Mouse (Mus musculus) liver, adult 2 months (tissue): ENCODE measurements around the gene Chit1. TPM values are rescaled to one million over a fixed set of nuclear protein-coding genes. Genes with fewer than 3 reads are reported as not detected.

Experiments used
- DNase-seq: peaks from one replicate; pipeline ENCODE4 v3.0.0-alpha.2; 2011; ENCODE audit warnings: low read depth, low spot score; ENCODE audit errors: extremely low read depth
- H3K27ac ChIP-seq: fragments of 200-500 bp; replicated peaks from 2 replicates; pipeline ENCODE4 v1.5.1; 2012; ENCODE audit warnings: low read depth, mild to moderate bottlenecking, control low read depth, inconsistent platforms, low read length; ENCODE audit not compliant: insufficient read depth
- H3K27me3 ChIP-seq: fragments of 200-500 bp; 2 replicates; pipeline ENCODE4 v1.6.1; 2012; ENCODE audit warnings: mild to moderate bottlenecking, moderate library complexity, low read length, inconsistent platforms; ENCODE audit not compliant: control insufficient read depth, insufficient read depth
- H3K36me3 ChIP-seq: fragments of 200-500 bp; 2 replicates; pipeline ENCODE4 v1.6.1; 2012; ENCODE audit warnings: low read length, inconsistent platforms; ENCODE audit not compliant: control insufficient read depth, insufficient read depth
- H3K4me1 ChIP-seq: fragments of 200-500 bp; 2 replicates; pipeline ENCODE4 v1.6.1; 2011; ENCODE audit warnings: low read length; ENCODE audit not compliant: control insufficient read depth, insufficient read depth
- H3K4me3 ChIP-seq: fragments of 200-500 bp; 2 replicates; pipeline ENCODE4 v1.5.1; 2011; ENCODE audit warnings: low read depth, mild to moderate bottlenecking, control low read depth, low read length, moderate library complexity; ENCODE audit not compliant: insufficient read depth
- H3K79me2 ChIP-seq: fragments of 200-500 bp; 2 replicates; pipeline ENCODE4 v1.6.1; 2012; ENCODE audit warnings: inconsistent platforms, mild to moderate bottlenecking, low read length, moderate library complexity; ENCODE audit not compliant: control insufficient read depth, insufficient read depth
- H3K9ac ChIP-seq: fragments of 200-500 bp; 2 replicates; pipeline ENCODE4 v1.6.1; 2012; ENCODE audit warnings: low read depth, mild to moderate bottlenecking, control low read depth, inconsistent platforms, low read length
- CTCF ChIP-seq: fragments of 200-500 bp; IDR thresholded peaks from 2 replicates; pipeline ENCODE4 v1.5.1; 2011; ENCODE audit warnings: low read depth, low read length, control low read depth
- POLR2A ChIP-seq: fragments of 200-500 bp; IDR thresholded peaks from 2 replicates; pipeline ENCODE4 v1.6.1; 2011; ENCODE audit warnings: low read length, control low read depth; ENCODE audit not compliant: insufficient read depth; ENCODE audit errors: extremely low read depth
- WGBS: fragments of 180-500 bp; shearing (Covaris S2); methylation state at CpG from one replicate; pipeline ENCODE4 v1.1.7; 2018; 5-methylcytosine and 5-hydroxymethylcytosine counted together
- polyA plus RNA-seq: library from polyadenylated mRNA; depleted of rRNA; stranded (reverse); fragments of >200 nt; gene quantifications from 2 replicates; pipeline ENCODE4 v1.2.3, GENCODE M21; 2012
- total RNA-seq: library from RNA; depleted of rRNA; stranded (reverse); fragments of >200 nt; gene quantifications from 2 replicates; pipeline ENCODE4 v1.2.3, GENCODE M21; 2014

Gene Chit1
- total and polyA plus RNA-seq, 2 experiments = not detected

DNA sequence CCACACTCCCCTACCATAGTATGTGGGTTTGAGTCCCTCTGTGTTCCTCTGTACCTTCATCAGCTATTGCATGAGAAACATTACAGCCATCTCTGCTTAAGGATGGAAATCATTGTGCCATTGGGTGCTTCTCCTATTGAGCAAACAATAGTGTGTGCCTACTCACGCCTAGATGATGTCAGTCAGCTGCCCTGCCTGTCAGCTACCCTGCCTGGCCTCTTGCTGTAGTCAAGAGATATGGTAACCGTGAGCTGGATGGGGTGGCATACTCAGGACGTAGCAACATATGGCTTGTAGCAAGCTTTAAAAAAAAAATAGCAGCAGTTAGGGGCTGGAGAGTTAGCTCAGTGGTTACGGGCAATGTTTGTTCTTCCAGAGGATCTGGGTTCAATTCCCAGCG lies 593 bp upstream of the Chit1 start:
- no peaks in the 10 kb centered on the region for H3K4me1 ChIP-seq
- H3K27me3 ChIP-seq = no peaks in the 10 kb centered on the region
- DNase-seq = no peak
- H3K79me2 ChIP-seq = no peaks in the 10 kb centered on the region
- no peak overlapping the region for H3K4me3 ChIP-seq
- H3K36me3 ChIP-seq = no peaks in the 10 kb centered on the region
- WGBS = 80% methylated on average over 5 of the region's 5 CpGs
- no peak overlapping the region for H3K27ac ChIP-seq
- H3K9ac ChIP-seq = no peak overlapping the region
- TF ChIP-seq CTCF (no peak), POLR2A (no peak)

DNA sequence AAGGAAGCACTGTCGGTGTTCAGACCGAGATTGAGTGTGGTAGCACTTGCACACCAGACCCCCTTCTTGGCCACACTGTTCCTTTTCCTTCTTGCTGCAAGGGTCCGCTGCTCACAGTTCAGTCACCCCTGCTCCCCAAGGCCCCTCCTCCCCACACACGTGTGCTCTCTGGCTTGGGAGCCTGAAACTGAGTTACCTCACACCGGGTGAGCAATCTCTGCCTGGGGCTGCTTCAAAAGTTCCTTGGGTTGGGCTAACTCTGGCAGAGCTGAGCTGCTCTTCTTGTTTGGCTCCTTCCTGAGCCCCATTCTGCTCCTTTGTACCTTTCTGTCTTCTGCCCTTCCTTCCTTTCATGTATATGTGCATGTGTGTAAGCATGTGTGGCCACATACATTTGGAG lies 2.5 kb downstream of the Chit1 start:
- no peak for DNase-seq
- 63% methylated on average over 5 of the region's 5 CpGs for WGBS
- H3K4me1 ChIP-seq = no peaks in the 10 kb centered on the region
- H3K36me3 ChIP-seq = no peaks in the 10 kb centered on the region
- H3K9ac ChIP-seq = no peak overlapping the region
- no peak overlapping the region for H3K4me3 ChIP-seq
- TF ChIP-seq CTCF (no peak), POLR2A (no peak)
- H3K79me2 ChIP-seq = no peaks in the 10 kb centered on the region
- no peaks in the 10 kb centered on the region for H3K27me3 ChIP-seq
- no peak overlapping the region for H3K27ac ChIP-seq

DNA sequence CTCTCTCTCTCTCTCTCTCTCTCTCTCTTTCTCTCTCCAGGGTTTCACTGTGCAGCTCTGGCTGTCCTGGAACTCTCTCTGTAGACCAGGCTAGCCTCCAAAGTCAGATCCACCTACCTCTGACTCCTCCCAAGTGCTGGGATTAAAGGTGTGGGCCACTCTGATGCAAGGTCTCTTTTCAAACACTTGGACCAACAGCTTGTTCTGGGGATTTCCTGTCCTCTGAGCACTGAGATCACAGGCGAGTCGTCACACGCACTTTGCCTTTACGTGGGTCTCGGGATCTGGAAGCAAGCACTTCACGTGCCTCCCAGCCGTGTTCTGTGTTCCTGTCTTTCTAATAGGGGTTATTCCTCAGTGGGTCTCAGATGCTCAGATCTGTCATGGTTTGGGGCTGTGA lies 3.0 kb downstream of the Chit1 start:
- H3K4me3 ChIP-seq = no peak overlapping the region
- no peaks in the 10 kb centered on the region for H3K4me1 ChIP-seq
- no peak overlapping the region for H3K27ac ChIP-seq
- WGBS = 77% methylated on average over 7 of the region's 7 CpGs
- no peak for DNase-seq
- H3K27me3 ChIP-seq = no peaks in the 10 kb centered on the region
- H3K36me3 ChIP-seq = no peaks in the 10 kb centered on the region
- H3K79me2 ChIP-seq = no peaks in the 10 kb centered on the region
- no peak overlapping the region for H3K9ac ChIP-seq
- TF ChIP-seq CTCF (no peak), POLR2A (no peak)

DNA sequence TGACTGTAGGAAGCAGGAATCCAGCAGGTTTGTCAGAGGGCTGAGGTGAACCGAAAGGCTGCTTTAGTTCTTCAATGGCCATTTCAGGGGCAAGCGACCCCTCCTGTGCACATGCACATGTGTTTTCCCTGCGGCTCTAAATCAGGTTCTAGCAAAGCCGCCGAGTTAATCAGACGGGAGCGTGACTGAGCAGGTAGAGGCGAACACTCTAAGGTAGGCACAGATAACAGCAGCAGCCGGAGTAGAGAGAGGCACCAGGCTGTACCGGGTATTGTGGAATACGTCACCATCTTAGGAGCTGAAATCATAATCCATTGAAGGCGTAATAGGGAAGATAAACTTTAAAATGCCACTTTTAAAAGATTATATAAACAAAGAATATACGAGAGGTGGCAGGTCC lies 3.7 kb downstream of the Chit1 start:
- no peak for TF ChIP-seq POLR2A
- no peak for TF ChIP-seq CTCF
- Histone ChIP-seq H3K4me1 (no peaks in the 10 kb centered on the region), H3K27ac (no peak overlapping the region), H3K9ac (no peak overlapping the region), H3K36me3 (no peaks in the 10 kb centered on the region), H3K79me2 (no peaks in the 10 kb centered on the region), H3K4me3 (no peak overlapping the region), H3K27me3 (no peaks in the 10 kb centered on the region)
- DNase-seq = no peak
- WGBS = 89% methylated on average over 13 of the region's 13 CpGs

DNA sequence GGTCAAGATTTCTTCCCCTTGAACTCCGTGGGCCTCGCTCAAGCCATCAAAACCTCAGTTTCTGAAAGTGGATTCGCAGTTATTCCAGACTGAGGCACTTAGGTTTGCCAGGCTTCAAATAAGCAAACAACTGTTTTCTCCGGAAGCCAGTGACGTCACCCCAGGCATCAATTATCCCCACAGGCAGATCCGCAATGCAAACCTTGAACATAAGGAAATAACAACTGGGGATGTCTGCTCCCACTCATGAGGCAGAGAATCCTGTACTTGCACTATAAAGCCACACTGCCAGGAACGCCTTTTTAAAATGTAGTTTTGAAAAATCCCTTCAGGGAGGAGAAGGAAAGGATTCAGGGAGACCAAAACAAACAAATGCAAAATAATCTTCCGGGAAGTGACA lies 4.4 kb downstream of the Chit1 start:
- Histone ChIP-seq H3K27ac (no peak overlapping the region), H3K36me3 (no peaks in the 10 kb centered on the region), H3K79me2 (no peaks in the 10 kb centered on the region), H3K4me3 (no peak overlapping the region), H3K27me3 (no peaks in the 10 kb centered on the region), H3K9ac (no peak overlapping the region), H3K4me1 (no peaks in the 10 kb centered on the region)
- no peak for DNase-seq
- WGBS = 71% methylated on average over 8 of the region's 8 CpGs
- no peak for TF ChIP-seq POLR2A
- no peak for TF ChIP-seq CTCF

DNA sequence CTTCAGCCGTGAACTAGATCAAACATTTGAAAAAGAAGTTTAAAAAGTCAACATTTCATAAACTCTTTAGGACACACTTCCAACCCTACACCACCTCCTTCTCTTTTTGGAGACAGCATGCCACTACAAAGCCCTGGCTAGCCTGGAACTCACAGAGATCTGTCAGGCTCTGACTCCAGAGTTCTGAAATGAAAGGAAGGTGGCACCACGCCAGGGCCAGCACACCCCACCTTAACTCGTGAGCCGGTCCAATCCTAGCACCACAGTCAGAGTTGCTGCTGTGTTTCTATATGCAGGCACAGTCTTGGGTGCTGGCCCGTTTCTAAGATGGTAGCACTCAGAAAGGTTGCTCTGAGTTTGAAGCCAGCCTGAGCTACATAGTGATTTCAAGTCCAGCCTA lies 6.1 kb downstream of the Chit1 start:
- TF ChIP-seq POLR2A = no peak
- TF ChIP-seq CTCF = no peak
- no peaks in the 10 kb centered on the region for H3K79me2 ChIP-seq
- H3K36me3 ChIP-seq = no peaks in the 10 kb centered on the region
- H3K4me1 ChIP-seq = no peaks in the 10 kb centered on the region
- H3K27me3 ChIP-seq = no peaks in the 10 kb centered on the region
- no peak for DNase-seq
- WGBS = 73% methylated on average over 5 of the region's 5 CpGs
- no peak overlapping the region for H3K27ac ChIP-seq
- H3K4me3 ChIP-seq = no peak overlapping the region
- no peak overlapping the region for H3K9ac ChIP-seq
